Mouse (Mus musculus): ENCODE results near the gene Mif. TPM values are rescaled to one million over a fixed set of nuclear protein-coding genes. Genes with fewer than 3 reads are reported as not detected.
"Not testable (repeated sequence)": the region's sequence is repeated elsewhere in the genome, so short reads cannot be mapped to it uniquely, and the experiment has no call there.

Mif gene
- total RNA-seq (2014; rRNA removed) = 736 and 976 TPM in 2 replicates
- polyA plus RNA-seq (2015; fragmentation: Nextera tagmentation; extraction: Ambion mirVana) = 1,685 and 1,800 TPM in 2 replicates

GRCm38 (mm10) chr10:75859786-75860470 is at the start of gene Mif:
Gene Mif, minus strand, starts transcription at chr10:75860240.
- Histone ChIP-seq H3K36me3 (ENCODE audit: insufficient read depth, low read length) (peaks cover 15% of the 10 kb centered on the region; the same call in 1 of the 2 replicates), H3K4me2 (ENCODE audit: low read depth, low read length, poor library complexity, severe bottlenecking) (peak within 1 kb of the TSS; percentile 64), H3K27ac (ENCODE audit: low read depth, low read length) (peak within 1 kb of the TSS; percentile 86), H3K4me3 (ENCODE audit: low read depth, low read length) (peak within 1 kb of the TSS; percentile 49), H3K9ac (replicated peaks; ENCODE audit: low read length, poor library complexity, severe bottlenecking) (peak within 1 kb of the TSS; percentile 80)
- ATAC-seq (ENCODE audit: low FRiP score) = peak; percentile 95
- under 1% methylated on average over 39 of the region's 46 CpGs for WGBS
- H3K27me3 ChIP-seq (ENCODE audit: insufficient read depth, low read length); H3K9me3 ChIP-seq (ENCODE audit: low read length); H3K4me1 ChIP-seq (ENCODE audit: insufficient read depth, low read length): not testable (repeated sequence)
- DNase-seq (ENCODE audit: low spot score) = peak; percentile 94

GRCm38 (mm10) chr10:75906882-75907281 is 46.8 kb upstream of the Mif start:
- Histone ChIP-seq H3K36me3 (ENCODE audit: insufficient read depth, low read length) (peaks cover 86% of the 10 kb centered on the region), H3K27ac (ENCODE audit: low read depth, low read length) (no peak overlapping the region), H3K4me1 (ENCODE audit: insufficient read depth, low read length) (no peaks in the 10 kb centered on the region), H3K9me3 (ENCODE audit: low read length) (no peaks in the 10 kb centered on the region), H3K9ac (replicated peaks; ENCODE audit: low read length, poor library complexity, severe bottlenecking) (no peak overlapping the region), H3K27me3 (ENCODE audit: insufficient read depth, low read length) (no peaks in the 10 kb centered on the region), H3K4me2 (ENCODE audit: low read depth, low read length, poor library complexity, severe bottlenecking) (no peak overlapping the region), H3K4me3 (ENCODE audit: low read depth, low read length) (no peak overlapping the region)
- TF ChIP-seq CTCF (IDR thresholded peaks at IDR 0.05) = no peak
- DNase-seq (ENCODE audit: low spot score) (no peak), ATAC-seq (ENCODE audit: low FRiP score) (no peak)
- WGBS = 97% methylated on average over 4 of the region's 4 CpGs

DNA sequence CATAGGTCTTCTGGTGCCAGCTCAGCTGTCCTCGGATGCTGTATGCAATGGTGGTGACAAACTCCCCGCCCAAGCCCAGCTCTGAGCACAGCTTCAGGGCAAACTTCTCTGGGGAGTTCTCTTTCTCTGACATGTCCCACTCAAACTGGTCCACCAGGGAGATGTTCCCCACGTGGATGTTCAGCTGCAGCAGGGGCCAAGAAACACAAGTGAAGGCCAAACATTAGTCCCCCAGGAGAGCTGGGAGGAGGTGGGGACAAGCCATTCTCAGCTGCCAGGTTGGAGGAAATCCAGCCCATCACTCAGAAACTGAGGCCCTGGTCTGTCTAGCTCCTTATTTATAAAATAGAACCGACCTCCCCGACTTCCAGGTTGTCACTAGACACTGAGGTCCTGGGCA is 44.4 kb upstream of the Mif start:
- no peak for ATAC-seq (ENCODE audit: low FRiP score)
- no peak for DNase-seq (ENCODE audit: low spot score)
- peaks cover 78% of the 10 kb centered on the region for H3K36me3 ChIP-seq (ENCODE audit: insufficient read depth, low read length)
- no peak overlapping the region for H3K27ac ChIP-seq (ENCODE audit: low read depth, low read length)
- H3K4me1 ChIP-seq (ENCODE audit: insufficient read depth, low read length) = no peaks in the 10 kb centered on the region
- no peak overlapping the region for H3K4me3 ChIP-seq (ENCODE audit: low read depth, low read length)
- H3K27me3 ChIP-seq (ENCODE audit: insufficient read depth, low read length) = no peaks in the 10 kb centered on the region
- no peak overlapping the region for H3K4me2 ChIP-seq (ENCODE audit: low read depth, low read length, poor library complexity, severe bottlenecking)
- WGBS = 91% methylated on average over 5 of the region's 5 CpGs
- TF ChIP-seq CTCF (IDR thresholded peaks at IDR 0.05) = no peak
- no peak overlapping the region for H3K9ac ChIP-seq (replicated peaks; ENCODE audit: low read length, poor library complexity, severe bottlenecking)
- H3K9me3 ChIP-seq (ENCODE audit: low read length) = no peaks in the 10 kb centered on the region

DNA sequence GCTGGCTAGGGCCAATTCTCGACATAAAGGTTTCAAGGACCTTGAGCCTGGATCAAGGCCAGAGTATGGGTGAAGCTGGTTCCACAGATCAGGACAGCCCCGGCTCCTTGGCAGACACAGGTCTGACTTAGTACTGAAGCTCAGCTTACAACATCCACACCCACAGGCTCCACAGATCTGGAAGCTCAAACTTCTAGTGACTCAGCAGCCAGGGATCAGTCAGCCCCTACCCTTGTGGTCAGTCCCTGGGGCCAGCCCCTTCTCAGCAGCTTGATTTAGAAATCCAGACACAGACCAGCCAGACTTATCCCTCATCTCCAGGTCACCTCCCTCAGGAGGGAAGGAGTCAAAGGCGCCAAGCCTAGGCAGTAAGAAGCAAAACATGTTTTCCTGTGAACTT is 38.8 kb upstream of the Mif start:
- H3K4me1 ChIP-seq (ENCODE audit: insufficient read depth, low read length) = no peaks in the 10 kb centered on the region
- H3K4me3 ChIP-seq (ENCODE audit: low read depth, low read length) = no peak overlapping the region
- H3K36me3 ChIP-seq (ENCODE audit: insufficient read depth, low read length) = peaks cover 78% of the 10 kb centered on the region
- no peaks in the 10 kb centered on the region for H3K9me3 ChIP-seq (ENCODE audit: low read length)
- TF ChIP-seq CTCF (IDR thresholded peaks at IDR 0.05) = no peak
- H3K9ac ChIP-seq (replicated peaks; ENCODE audit: low read length, poor library complexity, severe bottlenecking) = 0 out of 2 replicates have a peak overlapping the region, but pooled peaks have one; percentile 4
- H3K27me3 ChIP-seq (ENCODE audit: insufficient read depth, low read length) = no peaks in the 10 kb centered on the region
- no peak overlapping the region for H3K27ac ChIP-seq (ENCODE audit: low read depth, low read length)
- peak; percentile 33 for DNase-seq (ENCODE audit: low spot score)
- WGBS = 61% methylated on average over 3 of the region's 3 CpGs
- no peak for ATAC-seq (ENCODE audit: low FRiP score)
- H3K4me2 ChIP-seq (ENCODE audit: low read depth, low read length, poor library complexity, severe bottlenecking) = no peak overlapping the region

- peaks cover 4% of the 10 kb centered on the region; the same call in 1 of the 2 replicates for H3K4me1 ChIP-seq (ENCODE audit: insufficient read depth, low read length)
- no peak overlapping the region for H3K27ac ChIP-seq (ENCODE audit: low read depth, low read length)
- ATAC-seq (ENCODE audit: low FRiP score) (no peak), DNase-seq (ENCODE audit: low spot score) (no peak)
- H3K27me3 ChIP-seq (ENCODE audit: insufficient read depth, low read length) = no peaks in the 10 kb centered on the region
- WGBS = 80% methylated on average over 6 of the region's 6 CpGs
- peaks cover 70% of the 10 kb centered on the region for H3K36me3 ChIP-seq (ENCODE audit: insufficient read depth, low read length)
- H3K4me2 ChIP-seq (ENCODE audit: low read depth, low read length, poor library complexity, severe bottlenecking) = no peak overlapping the region
- H3K4me3 ChIP-seq (ENCODE audit: low read depth, low read length) = no peak overlapping the region
- no peaks in the 10 kb centered on the region for H3K9me3 ChIP-seq (ENCODE audit: low read length)
- no peak overlapping the region for H3K9ac ChIP-seq (replicated peaks; ENCODE audit: low read length, poor library complexity, severe bottlenecking)
- TF ChIP-seq CTCF (IDR thresholded peaks at IDR 0.05) = no peak
These were observed 38.1 kb upstream of the Mif start for GRCm38 (mm10) chr10:75898039-75898564.

DNA sequence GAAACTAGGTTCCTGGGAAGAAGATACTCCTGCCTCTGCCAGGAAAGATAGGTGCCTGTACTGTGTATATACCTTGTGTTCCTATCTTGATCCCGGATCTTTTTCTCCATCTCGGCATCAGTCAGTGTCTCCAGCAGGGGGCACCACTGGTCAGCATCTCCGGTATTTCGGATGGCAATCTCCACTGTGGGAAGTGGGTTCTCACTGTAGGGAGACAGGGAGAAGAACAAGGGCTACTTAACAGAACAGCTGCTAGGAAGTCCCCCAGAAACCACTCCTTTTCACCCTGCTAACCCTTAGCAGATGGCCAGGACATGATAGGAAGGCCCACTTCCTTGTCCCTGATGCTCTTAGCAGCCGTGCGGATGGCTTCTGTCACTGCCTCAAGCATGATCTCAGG is 37.3 kb upstream of the Mif start:
- H3K9ac ChIP-seq (replicated peaks; ENCODE audit: low read length, poor library complexity, severe bottlenecking) = no peak overlapping the region
- ATAC-seq (ENCODE audit: low FRiP score) = no peak
- no peaks in the 10 kb centered on the region for H3K9me3 ChIP-seq (ENCODE audit: low read length)
- peaks cover 4% of the 10 kb centered on the region; the same call in 1 of the 2 replicates for H3K4me1 ChIP-seq (ENCODE audit: insufficient read depth, low read length)
- peaks cover 63% of the 10 kb centered on the region for H3K36me3 ChIP-seq (ENCODE audit: insufficient read depth, low read length)
- TF ChIP-seq CTCF (IDR thresholded peaks at IDR 0.05) = peak; percentile 84
- WGBS = 31% methylated on average over 6 of the region's 6 CpGs
- no peak overlapping the region for H3K4me2 ChIP-seq (ENCODE audit: low read depth, low read length, poor library complexity, severe bottlenecking)
- H3K4me3 ChIP-seq (ENCODE audit: low read depth, low read length) = no peak overlapping the region
- H3K27ac ChIP-seq (ENCODE audit: low read depth, low read length) = no peak overlapping the region
- peak; percentile 66 for DNase-seq (ENCODE audit: low spot score)
- no peaks in the 10 kb centered on the region for H3K27me3 ChIP-seq (ENCODE audit: insufficient read depth, low read length)
